Mouse (Mus musculus) testis, adult 2 months (tissue): ENCODE data around the gene Mtfmt.

Experiments
- CTCF ChIP-seq: fragments of 200-500 bp; IDR thresholded peaks from 2 replicates; pipeline ENCODE4 v1.5.1; 2012; ENCODE audit warnings: low read depth, mild to moderate bottlenecking, inconsistent platforms, low read length, moderate library complexity; ENCODE audit not compliant: control insufficient read depth, insufficient read depth, insufficient replicate concordance
- POLR2A ChIP-seq: fragments of 200-500 bp; IDR thresholded peaks from 2 replicates; pipeline ENCODE4 v1.6.1; 2012; ENCODE audit warnings: low read depth, mild to moderate bottlenecking, inconsistent platforms, low read length, moderate library complexity; ENCODE audit not compliant: control insufficient read depth

- TF ChIP-seq POLR2A (no peak), CTCF (no peak)
Measured at GRCm38 (mm10) chr9:65480071-65480470, 44.5 kb downstream of the Mtfmt start.
